Mouse (Mus musculus) myocyte (in vitro differentiated cells): ENCODE data around the gene Utp15.

Experiments used
- CEBPB ChIP-seq: IDR thresholded peaks from 2 replicates; pipeline ENCODE4 v1.6.1; 2011; ENCODE audit warnings: mild to moderate bottlenecking, moderate library complexity; ENCODE audit not compliant: poor library complexity, insufficient read depth, severe bottlenecking
- MYOG ChIP-seq, 3 experiments: IDR thresholded peaks; one replicate each; pipeline ENCODE4 v1.6.1; 2011; ENCODE audit warnings: control low read depth in 2 of 3, low read depth in 2 of 3, mild to moderate bottlenecking in 2 of 3; ENCODE audit not compliant: insufficient read length in 2 of 3, control insufficient read depth in 1 of 3, insufficient read depth in 1 of 3
- POLR2A ChIP-seq: IDR thresholded peaks from one replicate; pipeline ENCODE4 v1.6.1; 2011; ENCODE audit warnings: low read depth, mild to moderate bottlenecking, control low read depth, moderate library complexity; ENCODE audit not compliant: insufficient read length

- TF ChIP-seq CEBPB (no peak), POLR2A (no peak), MYOG (IDR thresholded peaks at IDR 0.05; ENCODE audit: control insufficient read depth in 1 of 3, insufficient read depth in 1 of 3, insufficient read length in 2 of 3, low read depth in 2 of 3) (no peak)
Observed at GRCm38 (mm10) chr13:98290719-98291118, 27.9 kb upstream of the Utp15 start.
